Mouse (Mus musculus) kidney, adult 10 weeks (tissue): Measurements from ENCODE around the gene Fa2h. TPM values are rescaled to one million over a fixed set of nuclear protein-coding genes. Genes with fewer than 3 reads are reported as not detected.

Source experiments
- polyA plus RNA-seq: library from polyadenylated mRNA; stranded (reverse); fragments of 350-450 nt; fragmentation: Illumina TruSeq; extraction: RNeasy Lipid Tissue Mini Kit (QIAGEN cat#74804); gene quantifications from one replicate; pipeline ENCODE4 v1.2.3, GENCODE M21; 2014; ENCODE audit warnings: low read depth, low replicate concordance

Gene Fa2h
- polyA plus RNA-seq = 7.1 TPM

DNA sequence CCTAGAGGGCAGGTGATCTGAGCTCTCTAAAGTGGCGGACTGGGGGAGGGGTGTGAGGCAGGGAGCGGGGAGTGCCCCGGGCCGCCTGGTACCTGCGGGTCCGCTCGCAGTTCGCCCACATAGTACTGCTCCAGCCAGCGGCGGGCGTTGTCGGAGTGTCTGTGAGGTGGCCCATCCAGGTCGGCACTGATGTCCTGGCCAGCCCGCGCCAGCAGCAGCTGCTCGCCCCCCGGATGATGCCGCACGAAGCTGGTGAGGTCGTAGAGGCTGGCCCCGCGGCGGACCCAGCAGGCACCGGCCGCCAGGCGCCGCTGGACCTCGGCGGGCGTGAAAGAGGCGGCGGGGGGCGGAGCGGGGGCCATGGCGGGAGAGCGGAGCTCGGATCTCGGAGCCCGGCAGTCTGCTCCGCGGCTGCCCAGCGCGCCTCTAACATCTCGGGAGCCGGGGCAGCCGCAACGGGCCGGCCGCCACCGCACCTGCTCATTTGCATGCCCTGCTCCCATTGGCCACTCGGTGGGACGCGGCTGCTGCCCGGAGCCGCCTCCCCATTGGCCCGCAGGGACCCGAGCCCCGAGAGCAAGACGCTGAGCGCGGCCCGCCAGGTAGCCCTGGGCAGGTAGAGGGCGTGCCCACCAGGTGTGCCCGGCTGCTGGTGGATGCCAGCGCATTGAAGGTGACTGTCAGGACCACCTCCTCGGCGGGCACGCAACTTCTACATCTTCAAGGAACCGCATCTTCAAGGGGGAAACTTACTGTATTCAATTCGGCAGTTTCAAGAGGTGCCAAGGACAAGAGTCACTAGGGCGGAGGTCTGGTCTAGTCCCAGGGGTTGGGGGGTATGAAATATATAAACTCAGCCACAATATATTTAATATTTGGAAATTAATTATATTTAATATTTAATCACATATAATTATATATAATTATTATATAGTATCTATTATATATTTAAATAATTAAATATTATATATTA, at the start of gene Fa2h:
Fa2h (minus strand) TSS at position 434 of the 973 bp plus-strand sequence.

DNA sequence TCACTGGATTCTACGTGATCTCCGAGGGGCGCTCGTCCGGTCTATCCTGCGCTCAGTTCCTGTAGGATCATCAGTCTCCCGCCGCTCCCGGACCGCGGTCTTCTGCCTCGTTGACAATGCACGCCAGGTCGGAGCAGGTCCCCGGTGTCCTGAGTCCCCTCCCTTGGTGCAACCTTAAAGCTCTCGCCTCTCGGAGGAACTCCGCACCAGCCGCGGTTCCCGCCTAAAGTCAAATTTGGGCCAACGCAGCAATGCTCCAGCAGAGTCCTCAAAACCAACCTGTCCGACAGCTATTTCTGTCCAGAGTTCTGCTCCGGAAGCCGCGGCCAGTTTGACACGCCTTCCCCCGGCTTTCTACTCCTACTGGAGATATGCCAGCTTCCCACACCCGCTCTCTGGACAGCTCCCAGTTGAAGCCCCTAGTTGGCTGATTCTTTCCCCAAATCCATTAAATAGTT, 55.7 kb downstream of the Fa2h start, which contains the start of gene Mlkl:
Mlkl (minus strand) TSS at position 288 of the 458 bp plus-strand sequence.

GRCm38 (mm10) chr8:111299821-111300568, 93.6 kb downstream of the Fa2h start, which contains the start of gene Rfwd3:
Gene Rfwd3 (minus strand): TSS chr8:111300222.

Other genes starting within 250 kb of the Fa2h start
- 64.6 TPM for gene Glg1, start 134.6 kb downstream of the Fa2h start, polyA plus RNA-seq
- 39.8 TPM for gene Rfwd3, start 93.6 kb downstream of the Fa2h start, polyA plus RNA-seq
- 2.2 TPM for gene Mlkl, start 55.6 kb downstream of the Fa2h start, polyA plus RNA-seq
- gene Wdr59, start 128.3 kb upstream of the Fa2h start, polyA plus RNA-seq = 5.4 TPM
- 4.6 TPM for gene Znrf1, start 142.3 kb upstream of the Fa2h start, polyA plus RNA-seq
- 34.9 TPM for gene Ldhd, start 236.6 kb upstream of the Fa2h start, polyA plus RNA-seq
- gene Zfp1, start 249.6 kb upstream of the Fa2h start, polyA plus RNA-seq = 7.8 TPM